Mouse (Mus musculus) neural tube, embryonic 11.5 days (tissue): ENCODE results near the gene Ubap2. TPM values are rescaled to one million over a fixed set of nuclear protein-coding genes. Genes with fewer than 3 reads are reported as not detected.
A peak's percentile ranks its signal among the peaks of the same experiment; 100 is the strongest.

Source experiments
- ATAC-seq: fragments of 200-750 bp; cut with Nextera tagmentation; 2 replicates; pipeline ENCODE4 v1.8.0; 2017; ENCODE audit warnings: moderate number of reproducible peaks, mild to moderate bottlenecking, moderate TSS enrichment, moderate library complexity; ENCODE audit not compliant: insufficient read depth, low FRiP score, low TSS enrichment
- DNase-seq: peaks from one replicate; pipeline ENCODE4 v3.0.0-alpha.2; 2015; ENCODE audit warnings: low spot score
- H3K27ac ChIP-seq: fragments of 300-500 bp; sonication (generic); 2 replicates; pipeline ENCODE4 v1.5.1; 2014; ENCODE audit warnings: low read depth, mild to moderate bottlenecking, low read length
- H3K27me3 ChIP-seq: fragments of 300-500 bp; sonication (generic); 2 replicates; pipeline ENCODE4 v1.6.1; 2014; ENCODE audit warnings: mild to moderate bottlenecking, low read length, mixed read lengths; ENCODE audit not compliant: control insufficient read depth, insufficient read depth
- H3K36me3 ChIP-seq: fragments of 300-500 bp; sonication (generic); 2 replicates; pipeline ENCODE4 v1.6.1; 2014; ENCODE audit warnings: mild to moderate bottlenecking, low read length, moderate library complexity, mixed read lengths; ENCODE audit not compliant: control insufficient read depth, insufficient read depth
- H3K4me1 ChIP-seq: fragments of 300-500 bp; sonication (generic); 2 replicates; pipeline ENCODE4 v1.6.1; 2014; ENCODE audit warnings: low read length, mixed read lengths; ENCODE audit not compliant: control insufficient read depth, insufficient read depth
- H3K4me2 ChIP-seq: fragments of 300-500 bp; sonication (generic); 2 replicates; pipeline ENCODE4 v1.6.1; 2014; ENCODE audit warnings: low read depth, mild to moderate bottlenecking, moderate library complexity
- H3K4me3 ChIP-seq: fragments of 300-500 bp; sonication (generic); 2 replicates; pipeline ENCODE4 v1.5.1; 2014; ENCODE audit warnings: low read depth, low read length
- H3K9ac ChIP-seq: fragments of 300-500 bp; sonication (generic); 2 replicates; pipeline ENCODE4 v1.6.1; 2014; ENCODE audit warnings: mild to moderate bottlenecking, low read length
- H3K9me3 ChIP-seq: fragments of 300-500 bp; sonication (generic); 2 replicates; pipeline ENCODE4 v1.6.1; 2016; ENCODE audit warnings: low read length; ENCODE audit not compliant: control insufficient read depth
- WGBS: fragments of 180-500 bp; shearing (Covaris S2); extraction: QIAGEN DNeasy Blood & Tissue Kit; methylation state at CpG from one replicate; pipeline ENCODE4 v1.1.7; 2014; 5-methylcytosine and 5-hydroxymethylcytosine counted together
- polyA plus RNA-seq: library from polyadenylated mRNA; unstranded; fragments of >200 nt; fragmentation: Nextera tagmentation; extraction: Ambion mirVana; gene quantifications from 2 replicates; pipeline ENCODE4 v1.2.1, GENCODE M21; 2014

Gene Ubap2
- polyA plus RNA-seq, 1 experiment from 2014 or later, result 76.7 TPM

DNA sequence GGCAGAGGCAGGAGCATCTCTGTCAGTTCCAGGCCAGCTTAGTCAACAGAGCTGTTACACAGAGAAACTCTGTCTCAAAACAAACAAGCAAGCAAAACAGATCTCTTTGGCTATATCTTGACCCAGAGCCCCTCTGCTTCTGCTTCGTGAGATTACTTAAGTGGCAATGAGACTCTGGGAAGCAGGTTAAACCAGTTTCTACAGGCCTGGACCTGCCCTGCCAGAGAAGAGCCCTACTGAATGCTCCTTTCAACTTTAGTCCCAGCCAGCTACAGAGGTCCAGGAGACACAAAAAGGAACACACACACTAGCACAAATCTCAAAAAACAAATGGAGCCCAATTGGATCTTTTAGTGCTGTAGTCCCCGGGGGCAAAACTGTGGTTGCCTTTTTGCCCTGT lies 9.1 kb upstream of the Ubap2 start:
- Histone ChIP-seq H3K4me2 (no peak overlapping the region), H3K27ac (no peak overlapping the region), H3K9me3 (no peaks in the 10 kb centered on the region), H3K27me3 (no peaks in the 10 kb centered on the region), H3K9ac (no peak overlapping the region), H3K4me3 (no peak overlapping the region), H3K4me1 (no peaks in the 10 kb centered on the region), H3K36me3 (no peaks in the 10 kb centered on the region)
- ATAC-seq (no peak), DNase-seq (no peak)
- 90% methylated on average over 2 of the region's 2 CpGs for WGBS

- H3K4me3 ChIP-seq, result peak overlapping the region; percentile 93
- no peaks in the 10 kb centered on the region for H3K27me3 ChIP-seq
- no peak overlapping the region for H3K27ac ChIP-seq
- 69% methylated on average over 5 of the region's 5 CpGs for WGBS
- ATAC-seq, result no peak
- no peaks in the 10 kb centered on the region for H3K36me3 ChIP-seq
- DNase-seq, result no peak
- H3K4me1 ChIP-seq, result peaks cover 22% of the 10 kb centered on the region
- no peaks in the 10 kb centered on the region for H3K9me3 ChIP-seq
- peak overlapping the region; percentile 50 for H3K4me2 ChIP-seq
- H3K9ac ChIP-seq, result peak overlapping the region; percentile 93
Observed at GRCm38 (mm10) chr4:41275927-41276326, 983 bp upstream of the Ubap2 start.

- peak overlapping the region; percentile 83 for H3K27ac ChIP-seq
- H3K9me3 ChIP-seq, result no peaks in the 10 kb centered on the region
- peak overlapping the region; percentile 93 for H3K9ac ChIP-seq
- WGBS, result under 1% methylated on average over 17 of the region's 18 CpGs
- H3K4me3 ChIP-seq, result peak overlapping the region; percentile 93
- no peaks in the 10 kb centered on the region for H3K27me3 ChIP-seq
- no peak for DNase-seq
- peaks cover 4% of the 10 kb centered on the region; the same call in 1 of the 2 replicates for H3K36me3 ChIP-seq
- H3K4me2 ChIP-seq, result peak overlapping the region; percentile 89
- H3K4me1 ChIP-seq, result peaks cover 22% of the 10 kb centered on the region
- ATAC-seq, result peak; percentile 65
Observed at GRCm38 (mm10) chr4:41274377-41274979, 466 bp downstream of the Ubap2 start.

- Histone ChIP-seq H3K9me3 (no peaks in the 10 kb centered on the region), H3K4me3 (no peak overlapping the region), H3K4me1 (peaks cover 9% of the 10 kb centered on the region), H3K4me2 (no peak overlapping the region), H3K9ac (no peak overlapping the region), H3K27me3 (no peaks in the 10 kb centered on the region), H3K27ac (no peak overlapping the region), H3K36me3 (peaks cover 4% of the 10 kb centered on the region; the same call in 1 of the 2 replicates)
- DNase-seq, result no peak
- ATAC-seq, result no peak
Observed at GRCm38 (mm10) chr4:41268133-41268532, 6.8 kb downstream of the Ubap2 start.

DNA sequence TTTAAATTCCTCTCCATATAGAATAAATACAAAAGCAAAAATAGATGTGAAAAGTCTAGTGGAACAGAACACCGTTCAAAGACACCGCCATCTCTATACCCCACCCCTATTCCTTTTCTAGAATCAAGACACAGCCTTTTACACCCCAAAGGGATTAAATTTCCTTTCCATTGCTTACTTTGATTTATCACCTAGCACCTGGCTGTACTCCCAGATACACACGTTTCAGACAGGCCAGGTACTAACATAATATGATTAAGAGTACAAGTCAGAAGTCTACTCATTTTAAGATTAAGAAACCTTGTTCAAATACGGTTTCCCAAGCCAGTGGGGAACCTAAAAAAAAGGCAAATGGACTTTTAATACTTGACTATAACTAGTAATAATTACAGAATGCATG lies 8.6 kb downstream of the Ubap2 start:
- no peaks in the 10 kb centered on the region for H3K4me1 ChIP-seq
- H3K4me2 ChIP-seq, result no peak overlapping the region
- H3K36me3 ChIP-seq, result peaks cover 4% of the 10 kb centered on the region; the same call in 1 of the 2 replicates
- ATAC-seq (no peak), DNase-seq (no peak)
- H3K4me3 ChIP-seq, result no peak overlapping the region
- no peaks in the 10 kb centered on the region for H3K9me3 ChIP-seq
- H3K9ac ChIP-seq, result no peak overlapping the region
- 89% methylated on average over 4 of the region's 4 CpGs for WGBS
- no peak overlapping the region for H3K27ac ChIP-seq
- H3K27me3 ChIP-seq, result no peaks in the 10 kb centered on the region

DNA sequence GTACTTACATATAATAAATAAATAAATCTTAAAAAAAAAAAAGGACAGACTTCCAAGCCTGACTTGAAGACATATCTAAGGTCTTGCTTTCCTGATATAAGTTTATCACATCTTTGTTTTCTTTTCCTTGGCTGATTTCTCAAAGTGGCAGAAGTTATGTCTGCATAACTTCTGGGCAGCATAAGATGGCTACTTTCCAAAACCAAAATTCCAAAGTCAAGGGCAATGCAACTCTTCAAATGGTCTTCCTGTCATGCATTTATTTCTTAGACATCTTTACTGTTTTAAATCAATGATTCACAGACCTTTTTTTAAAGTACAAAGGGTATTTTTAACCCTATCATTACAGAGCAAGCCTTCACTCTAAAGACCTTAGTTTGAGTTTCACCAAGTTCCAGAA lies 14.3 kb downstream of the Ubap2 start:
- Histone ChIP-seq H3K36me3 (no peaks in the 10 kb centered on the region), H3K27me3 (no peaks in the 10 kb centered on the region), H3K27ac (no peak overlapping the region)

DNA sequence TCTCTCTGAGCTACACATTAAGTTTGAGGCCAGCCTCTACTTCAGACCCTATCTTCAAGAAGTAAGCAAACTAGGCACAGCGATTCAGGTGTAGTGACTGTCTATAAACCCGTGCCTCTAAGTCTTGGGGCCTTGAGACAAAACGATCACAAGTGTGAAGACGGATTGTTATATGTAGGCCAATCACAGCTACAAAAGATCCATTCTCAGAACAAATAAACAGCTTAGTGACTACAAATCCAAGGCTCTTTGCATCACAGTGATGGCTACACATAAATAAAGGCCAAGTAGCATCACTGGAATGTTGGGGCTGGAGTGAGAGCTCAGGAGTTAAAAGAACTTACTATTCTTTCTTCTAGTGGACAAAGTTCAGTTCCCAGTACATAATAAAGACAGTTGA lies 15.9 kb downstream of the Ubap2 start:
- H3K4me3 ChIP-seq, result no peak overlapping the region
- no peak overlapping the region for H3K4me2 ChIP-seq
- no peaks in the 10 kb centered on the region for H3K9me3 ChIP-seq
- 92% methylated on average over 4 of the region's 4 CpGs for WGBS
- no peak for DNase-seq
- H3K27ac ChIP-seq, result no peak overlapping the region
- no peak for ATAC-seq
- no peaks in the 10 kb centered on the region for H3K27me3 ChIP-seq
- H3K4me1 ChIP-seq, result no peaks in the 10 kb centered on the region
- H3K9ac ChIP-seq, result no peak overlapping the region
- no peaks in the 10 kb centered on the region for H3K36me3 ChIP-seq

More for the DNA sequence above, 14.3 kb downstream of the Ubap2 start:
- H3K9me3 ChIP-seq, result no peaks in the 10 kb centered on the region
- H3K4me1 ChIP-seq, result no peaks in the 10 kb centered on the region
- no peak overlapping the region for H3K9ac ChIP-seq
- no peak for DNase-seq
- H3K4me2 ChIP-seq, result no peak overlapping the region
- no peak overlapping the region for H3K4me3 ChIP-seq
- no peak for ATAC-seq

GRCm38 (mm10) chr4:41257752-41258151 lies 17.2 kb downstream of the Ubap2 start:
- Histone ChIP-seq H3K4me1 (no peaks in the 10 kb centered on the region), H3K4me3 (no peak overlapping the region), H3K27me3 (no peaks in the 10 kb centered on the region), H3K9ac (no peak overlapping the region), H3K36me3 (no peaks in the 10 kb centered on the region), H3K27ac (no peak overlapping the region), H3K9me3 (no peaks in the 10 kb centered on the region), H3K4me2 (no peak overlapping the region)
- no peak for DNase-seq
- WGBS, result 95% methylated on average over 1 of the region's 1 CpGs
- ATAC-seq, result no peak

- H3K4me2 ChIP-seq, result no peak overlapping the region
- DNase-seq, result no peak
- no peak for ATAC-seq
- WGBS, result 94% methylated on average over 12 of the region's 12 CpGs
- H3K4me1 ChIP-seq, result no peaks in the 10 kb centered on the region
- H3K27me3 ChIP-seq, result no peaks in the 10 kb centered on the region
- H3K4me3 ChIP-seq, result no peak overlapping the region
- no peaks in the 10 kb centered on the region for H3K9me3 ChIP-seq
- H3K36me3 ChIP-seq, result no peaks in the 10 kb centered on the region
- H3K27ac ChIP-seq, result no peak overlapping the region
- H3K9ac ChIP-seq, result no peak overlapping the region
Observed at GRCm38 (mm10) chr4:41255564-41256210, 19.3 kb downstream of the Ubap2 start.
